Mouse (Mus musculus): ENCODE measurements around the gene Hba-a2. TPM values are rescaled to one million over a fixed set of nuclear protein-coding genes. Genes with fewer than 3 reads are reported as not detected.
"Not testable (repeated sequence)": the region's sequence is repeated elsewhere in the genome, so short reads cannot be mapped to it uniquely, and the experiment has no call there.

Hba-a2 gene
- polyA plus RNA-seq, 1 experiment from 2014 or later: 5,155 TPM

GRCm38 (mm10) chr11:32277736-32278457 is 18.4 kb upstream of the Hba-a2 start:
- 73% methylated on average over 21 of the region's 21 CpGs for WGBS
- no peak overlapping the region for H3K4me2 ChIP-seq (ENCODE audit: low read length)
- no peak for DNase-seq

GRCm38 (mm10) chr11:32278458-32278957 is 17.8 kb upstream of the Hba-a2 start:
- ATAC-seq (ENCODE audit: low FRiP score, low TSS enrichment): no peak
- 82% methylated on average over 12 of the region's 12 CpGs for WGBS
- H3K9ac ChIP-seq (replicated peaks; ENCODE audit: low read length): no peak overlapping the region
- no peaks in the 10 kb centered on the region for H3K4me1 ChIP-seq (ENCODE audit: control insufficient read depth, insufficient read depth, low read length)
- no peaks in the 10 kb centered on the region for H3K9me3 ChIP-seq (ENCODE audit: control insufficient read depth, low read length)
- H3K4me3 ChIP-seq (replicated peaks; ENCODE audit: low read depth, low read length): no peak overlapping the region
- no peaks in the 10 kb centered on the region for H3K27me3 ChIP-seq (ENCODE audit: control insufficient read depth, insufficient read depth, low read length)
- H3K4me2 ChIP-seq (ENCODE audit: low read length): no peak overlapping the region
- DNase-seq: no peak
- H3K27ac ChIP-seq (replicated peaks; ENCODE audit: low read depth, low read length): no peak overlapping the region
- no peaks in the 10 kb centered on the region for H3K36me3 ChIP-seq (ENCODE audit: control insufficient read depth, insufficient read depth, low read length)

More at GRCm38 (mm10) chr11:32277736-32278457, 18.4 kb upstream of the Hba-a2 start:
- H3K9ac ChIP-seq (replicated peaks; ENCODE audit: low read length): no peak overlapping the region
- H3K27me3 ChIP-seq (ENCODE audit: control insufficient read depth, insufficient read depth, low read length): no peaks in the 10 kb centered on the region
- no peaks in the 10 kb centered on the region for H3K36me3 ChIP-seq (ENCODE audit: control insufficient read depth, insufficient read depth, low read length)
- no peak for ATAC-seq (ENCODE audit: low FRiP score, low TSS enrichment)
- no peaks in the 10 kb centered on the region for H3K4me1 ChIP-seq (ENCODE audit: control insufficient read depth, insufficient read depth, low read length)
- H3K27ac ChIP-seq (replicated peaks; ENCODE audit: low read depth, low read length): no peak overlapping the region
- H3K9me3 ChIP-seq (ENCODE audit: control insufficient read depth, low read length): no peaks in the 10 kb centered on the region
- no peak overlapping the region for H3K4me3 ChIP-seq (replicated peaks; ENCODE audit: low read depth, low read length)

GRCm38 (mm10) chr11:32280646-32281045 is 15.6 kb upstream of the Hba-a2 start:
- no peak for DNase-seq
- H3K4me2 ChIP-seq (ENCODE audit: low read length): no peak overlapping the region
- ATAC-seq (ENCODE audit: low FRiP score, low TSS enrichment): no peak

GRCm38 (mm10) chr11:32281416-32282144 is 14.7 kb upstream of the Hba-a2 start:
- Histone ChIP-seq H3K4me1 (ENCODE audit: control insufficient read depth, insufficient read depth, low read length) (no peaks in the 10 kb centered on the region), H3K9ac (replicated peaks; ENCODE audit: low read length) (no peak overlapping the region), H3K27ac (replicated peaks; ENCODE audit: low read depth, low read length) (no peak overlapping the region), H3K27me3 (ENCODE audit: control insufficient read depth, insufficient read depth, low read length) (no peaks in the 10 kb centered on the region), H3K36me3 (ENCODE audit: control insufficient read depth, insufficient read depth, low read length) (no peaks in the 10 kb centered on the region), H3K4me3 (replicated peaks; ENCODE audit: low read depth, low read length) (no peak overlapping the region), H3K9me3 (ENCODE audit: control insufficient read depth, low read length) (no peaks in the 10 kb centered on the region), H3K4me2 (ENCODE audit: low read length) (no peak overlapping the region)
- ATAC-seq (ENCODE audit: low FRiP score, low TSS enrichment) (no peak), DNase-seq (no peak)
- WGBS: 85% methylated on average over 1 of the region's 1 CpGs

More at GRCm38 (mm10) chr11:32280646-32281045, 15.6 kb upstream of the Hba-a2 start:
- Histone ChIP-seq H3K9me3 (ENCODE audit: control insufficient read depth, low read length) (no peaks in the 10 kb centered on the region), H3K27me3 (ENCODE audit: control insufficient read depth, insufficient read depth, low read length) (no peaks in the 10 kb centered on the region), H3K9ac (replicated peaks; ENCODE audit: low read length) (no peak overlapping the region), H3K27ac (replicated peaks; ENCODE audit: low read depth, low read length) (no peak overlapping the region), H3K4me1 (ENCODE audit: control insufficient read depth, insufficient read depth, low read length) (no peaks in the 10 kb centered on the region), H3K36me3 (ENCODE audit: control insufficient read depth, insufficient read depth, low read length) (no peaks in the 10 kb centered on the region), H3K4me3 (replicated peaks; ENCODE audit: low read depth, low read length) (no peak overlapping the region)
- WGBS: 80% methylated on average over 2 of the region's 2 CpGs

GRCm38 (mm10) chr11:32283091-32283777 is 13.1 kb upstream of the Hba-a2 start, which contains the start of gene Hba-a1:
TSS of gene Hba-a1 (plus strand) at chr11:32283511.
- not testable (repeated sequence) for H3K4me1 ChIP-seq (ENCODE audit: control insufficient read depth, insufficient read depth, low read length); H3K4me3 ChIP-seq (replicated peaks; ENCODE audit: low read depth, low read length); H3K27me3 ChIP-seq (ENCODE audit: control insufficient read depth, insufficient read depth, low read length); H3K27ac ChIP-seq (replicated peaks; ENCODE audit: low read depth, low read length); H3K9me3 ChIP-seq (ENCODE audit: control insufficient read depth, low read length); DNase-seq; H3K9ac ChIP-seq (replicated peaks; ENCODE audit: low read length); ATAC-seq (ENCODE audit: low FRiP score, low TSS enrichment); H3K4me2 ChIP-seq (ENCODE audit: low read length); H3K36me3 ChIP-seq (ENCODE audit: control insufficient read depth, insufficient read depth, low read length)
- WGBS: 56% methylated on average over 1 of the region's 5 CpGs

- H3K36me3 ChIP-seq (ENCODE audit: control insufficient read depth, insufficient read depth, low read length): not testable (repeated sequence)
Measured at GRCm38 (mm10) chr11:32284582-32284981, 11.7 kb upstream of the Hba-a2 start.

GRCm38 (mm10) chr11:32285031-32285775 is 11.1 kb upstream of the Hba-a2 start:
- H3K9me3 ChIP-seq (ENCODE audit: control insufficient read depth, low read length): no peaks in the 10 kb centered on the region
- DNase-seq (no peak), ATAC-seq (ENCODE audit: low FRiP score, low TSS enrichment) (no peak)
- H3K4me3 ChIP-seq (replicated peaks; ENCODE audit: low read depth, low read length): no peak overlapping the region
- H3K36me3 ChIP-seq (ENCODE audit: control insufficient read depth, insufficient read depth, low read length): no peaks in the 10 kb centered on the region
- no peaks in the 10 kb centered on the region for H3K27me3 ChIP-seq (ENCODE audit: control insufficient read depth, insufficient read depth, low read length)
- 83% methylated on average over 7 of the region's 7 CpGs for WGBS
- H3K27ac ChIP-seq (replicated peaks; ENCODE audit: low read depth, low read length): no peak overlapping the region
- no peak overlapping the region for H3K4me2 ChIP-seq (ENCODE audit: low read length)
- no peaks in the 10 kb centered on the region for H3K4me1 ChIP-seq (ENCODE audit: control insufficient read depth, insufficient read depth, low read length)
- H3K9ac ChIP-seq (replicated peaks; ENCODE audit: low read length): no peak overlapping the region

More at GRCm38 (mm10) chr11:32284582-32284981, 11.7 kb upstream of the Hba-a2 start:
- not testable (repeated sequence) for H3K4me1 ChIP-seq (ENCODE audit: control insufficient read depth, insufficient read depth, low read length); DNase-seq; H3K4me3 ChIP-seq (replicated peaks; ENCODE audit: low read depth, low read length); H3K27ac ChIP-seq (replicated peaks; ENCODE audit: low read depth, low read length); ATAC-seq (ENCODE audit: low FRiP score, low TSS enrichment); H3K9ac ChIP-seq (replicated peaks; ENCODE audit: low read length); H3K9me3 ChIP-seq (ENCODE audit: control insufficient read depth, low read length); H3K27me3 ChIP-seq (ENCODE audit: control insufficient read depth, insufficient read depth, low read length); H3K4me2 ChIP-seq (ENCODE audit: low read length)
- 64% methylated on average over 2 of the region's 2 CpGs for WGBS

- not testable (repeated sequence) for H3K36me3 ChIP-seq (ENCODE audit: control insufficient read depth, insufficient read depth, low read length); H3K27ac ChIP-seq (replicated peaks; ENCODE audit: low read depth, low read length); DNase-seq; H3K4me1 ChIP-seq (ENCODE audit: control insufficient read depth, insufficient read depth, low read length); H3K4me3 ChIP-seq (replicated peaks; ENCODE audit: low read depth, low read length); H3K9ac ChIP-seq (replicated peaks; ENCODE audit: low read length); H3K27me3 ChIP-seq (ENCODE audit: control insufficient read depth, insufficient read depth, low read length); H3K9me3 ChIP-seq (ENCODE audit: control insufficient read depth, low read length); H3K4me2 ChIP-seq (ENCODE audit: low read length); ATAC-seq (ENCODE audit: low FRiP score, low TSS enrichment)
Measured at GRCm38 (mm10) chr11:32285887-32286286, 10.4 kb upstream of the Hba-a2 start.
